Mouse (Mus musculus) cerebellum, adult 11 months (tissue): ENCODE measurements at regions not wholly inside any gene's neighbourhood (a gene's known extent, or its start where the extent isn't known, plus 50 kb on each side); places are given as distances from the start of the nearest gene placed in this dataset.

Experiments
- DNase-seq: peaks from one replicate; pipeline ENCODE4 v3.0.0; 2022

DNA sequence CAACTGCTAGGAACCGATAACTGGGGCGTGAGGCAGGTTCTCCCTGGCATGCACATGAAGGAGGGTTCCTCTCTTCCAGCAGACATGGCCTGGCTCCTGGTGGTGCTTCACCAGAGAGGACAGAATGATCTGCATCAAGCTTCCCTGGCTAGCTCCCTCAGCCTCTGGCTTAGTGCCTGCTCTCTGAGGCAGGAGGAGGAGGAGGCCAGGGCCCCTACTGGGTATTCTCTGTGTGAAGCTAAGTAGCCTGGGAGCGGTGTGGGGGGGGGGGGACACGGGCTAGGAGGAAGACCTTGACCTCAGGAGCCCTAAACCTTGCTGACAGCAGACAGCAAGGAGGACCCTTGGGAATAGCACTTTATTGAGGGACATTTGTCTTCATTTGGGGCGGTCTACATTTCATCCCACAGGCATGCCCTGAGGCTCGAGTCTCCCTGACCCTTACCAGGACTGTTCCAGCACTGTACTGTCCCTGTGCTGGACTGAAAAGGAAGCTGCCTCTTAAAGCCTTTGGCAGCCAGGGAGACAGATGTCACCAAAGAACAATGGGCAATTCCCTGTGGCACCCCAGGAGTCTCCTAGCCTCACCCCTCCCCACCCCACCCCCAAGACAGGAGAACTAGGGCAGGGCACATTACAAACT lies 335.7 kb downstream of the H2al1j start:
- DNase-seq = no peak

DNA sequence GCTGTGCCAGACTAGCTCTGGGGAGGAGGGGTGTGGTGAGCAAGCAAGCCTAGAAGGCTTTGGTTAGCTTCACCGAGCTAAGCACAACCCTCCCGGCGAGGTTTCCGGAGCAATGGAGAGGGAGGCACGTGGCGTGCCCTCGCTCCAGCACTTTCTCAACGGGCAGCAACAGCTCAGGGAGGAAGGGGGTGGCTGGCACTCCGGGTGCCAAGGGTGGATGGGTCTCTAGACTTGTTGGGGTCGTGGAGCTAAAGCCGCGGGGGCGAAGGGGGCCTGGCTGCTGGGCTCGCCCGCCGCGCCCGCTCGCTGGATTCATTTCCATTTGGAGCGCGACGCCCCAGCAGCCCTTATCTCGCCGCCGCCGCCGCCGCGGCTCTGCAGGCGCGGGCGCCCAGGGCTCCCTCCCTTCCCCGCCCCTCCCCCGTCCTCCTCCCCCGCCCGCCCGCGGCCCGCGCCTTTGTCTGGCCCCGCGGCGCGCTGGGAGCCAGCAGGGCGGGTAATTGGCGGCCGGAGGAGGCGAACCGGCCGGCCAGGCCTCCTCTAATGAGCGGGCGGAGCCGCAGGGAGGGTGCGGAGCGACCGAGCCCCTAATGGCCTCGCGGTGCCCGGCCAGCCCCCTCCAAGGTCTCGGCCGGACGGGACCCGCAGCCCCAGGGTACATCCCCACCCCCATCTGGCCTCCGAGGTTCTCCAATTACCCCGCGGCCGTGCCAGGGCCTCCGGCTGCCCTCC lies 336.9 kb downstream of the H2al1j start:
- DNase-seq = peak; percentile 23

DNA sequence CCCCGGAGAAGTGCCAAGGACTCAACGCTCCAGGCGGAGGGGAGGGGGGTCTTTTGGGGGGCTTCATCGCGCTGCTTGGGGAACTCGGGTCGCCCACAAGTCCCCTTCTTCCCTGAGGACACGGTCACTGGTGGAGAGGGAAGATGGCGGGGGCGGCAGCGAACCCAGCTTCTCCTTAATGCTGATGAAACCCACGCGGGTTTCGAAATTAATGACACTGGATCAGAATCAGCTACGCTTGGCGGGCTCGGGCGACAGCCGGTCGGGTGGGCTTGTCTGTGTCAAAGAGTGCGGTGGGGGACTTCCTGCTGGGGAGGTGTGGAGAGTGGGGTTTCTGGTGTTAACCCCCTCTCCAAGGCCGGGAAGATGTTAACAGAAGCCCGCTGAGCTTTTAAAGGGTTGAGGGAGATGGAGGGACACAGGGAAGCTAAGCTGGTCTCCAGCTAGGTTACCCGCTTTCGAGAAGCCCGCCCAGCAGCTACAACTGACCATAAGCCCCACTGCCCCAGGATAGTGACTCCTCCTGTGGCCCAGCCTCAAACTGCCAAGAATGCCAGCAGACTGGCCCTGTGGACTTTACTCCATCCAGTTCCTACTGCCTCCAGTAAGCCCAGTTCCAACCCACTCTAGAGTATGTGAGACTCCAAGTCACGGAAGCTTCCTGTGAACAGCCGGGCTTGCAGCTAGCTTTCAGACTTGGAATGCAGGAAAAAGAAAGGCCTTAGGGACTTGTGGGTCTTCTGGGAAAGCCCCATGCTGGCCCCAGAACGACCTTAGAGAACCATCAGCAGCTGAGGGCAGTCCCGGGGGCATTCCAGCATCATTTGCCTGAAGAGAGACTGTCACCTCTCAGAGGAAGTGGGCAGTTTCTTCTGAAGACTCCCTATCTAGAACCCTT lies 337.7 kb downstream of the H2al1j start:
- no peak for DNase-seq

DNA sequence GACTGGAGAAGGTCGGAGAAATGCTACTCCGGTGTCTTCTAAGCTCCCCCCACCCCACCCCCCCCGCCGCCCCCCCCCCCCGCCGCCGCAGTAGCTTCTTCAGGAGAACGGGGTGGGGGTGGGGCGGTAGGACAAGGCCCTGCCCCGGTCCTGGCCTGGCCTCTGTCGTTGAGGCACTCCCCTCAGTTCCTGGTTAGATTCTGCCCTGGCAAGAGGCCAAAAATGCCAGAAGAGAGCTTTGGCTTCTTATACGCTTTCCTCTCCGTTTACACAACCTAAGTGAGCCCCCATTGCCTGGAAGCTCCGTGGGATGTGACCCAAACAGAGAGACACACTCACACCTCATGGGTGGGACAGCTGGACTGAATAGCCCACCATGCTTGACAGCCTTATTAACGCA lies 338.9 kb downstream of the H2al1j start:
- DNase-seq = no peak

DNA sequence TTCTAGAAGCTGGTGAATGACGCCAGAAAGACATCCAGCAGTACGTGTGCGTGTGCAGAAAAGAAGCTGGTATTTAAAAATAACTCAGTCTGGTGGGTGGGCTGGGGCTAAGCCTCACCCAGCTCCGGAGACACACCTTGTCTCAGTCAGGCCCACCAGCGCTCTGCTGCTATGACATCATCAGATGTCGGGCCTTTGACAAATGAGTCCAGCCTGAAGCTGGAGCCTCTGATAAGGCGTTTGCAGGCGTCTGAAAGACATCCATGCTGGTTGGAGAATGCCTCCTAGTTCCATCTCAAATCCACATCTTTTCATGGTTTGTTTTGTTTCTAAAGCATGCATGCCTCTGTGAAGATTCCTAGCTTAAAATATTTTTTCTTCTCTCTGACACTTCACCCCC lies 344.2 kb downstream of the H2al1j start:
- no peak for DNase-seq

DNA sequence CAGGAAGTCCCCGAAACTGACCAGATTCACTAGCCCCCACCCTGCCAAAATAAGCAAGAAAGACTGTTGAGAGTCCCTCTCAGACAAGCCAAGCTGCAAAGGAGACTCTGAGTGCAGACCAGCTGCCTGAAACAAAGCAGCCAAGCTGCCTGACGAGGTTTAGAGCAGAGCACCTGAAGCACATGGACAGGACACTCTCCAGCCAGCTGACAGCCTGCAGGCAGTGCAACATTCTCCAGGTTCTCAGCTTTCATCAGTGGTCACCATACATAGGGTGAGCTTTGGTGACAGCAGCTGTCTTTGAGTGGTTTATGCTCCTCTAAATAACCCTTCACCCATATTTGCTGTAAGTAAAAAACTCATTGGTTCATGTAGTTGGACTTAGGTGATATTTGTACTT lies 350.5 kb downstream of the H2al1j start:
- no peak for DNase-seq

DNA sequence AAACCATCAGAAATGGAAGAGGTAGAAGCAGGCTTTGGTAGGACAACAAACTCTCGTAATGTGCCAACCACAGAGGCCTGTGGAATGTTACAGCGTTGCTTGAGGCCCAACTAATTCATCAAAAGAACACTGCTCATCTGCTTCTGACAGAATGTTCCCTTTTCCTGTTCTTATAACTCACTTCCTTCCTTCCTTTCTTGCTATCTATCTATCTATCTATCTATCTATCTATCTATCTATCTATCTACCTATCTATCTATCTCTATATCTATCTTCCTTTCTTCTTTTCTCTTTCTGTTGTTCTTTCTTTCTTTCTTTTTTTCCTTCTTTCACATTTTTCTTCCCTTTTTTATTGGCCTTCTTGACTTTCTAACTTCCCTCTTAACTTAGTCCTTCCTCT lies 353.7 kb downstream of the H2al1j start:
- DNase-seq = no peak

DNA sequence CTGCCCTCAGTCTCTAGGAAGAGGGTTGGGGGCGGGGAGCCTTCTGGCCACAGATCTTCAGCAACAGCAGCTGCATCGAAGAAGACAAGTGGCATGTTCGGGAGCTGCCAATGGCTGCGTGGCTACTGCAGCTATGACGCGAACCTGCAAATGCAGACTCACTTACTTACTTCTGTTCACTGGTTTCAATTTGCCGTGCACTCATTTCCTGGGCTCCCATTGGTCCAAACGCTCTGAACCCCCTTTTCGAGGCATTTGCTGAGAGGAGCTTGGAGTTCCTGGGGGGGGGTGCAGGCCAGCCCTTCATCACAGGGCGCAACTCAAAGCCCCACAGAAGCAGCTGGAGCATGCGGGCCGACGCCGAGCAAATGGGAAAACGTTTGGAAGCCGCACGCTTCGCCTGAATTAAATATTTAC lies 362.4 kb downstream of the H2al1j start:
- DNase-seq = no peak

DNA sequence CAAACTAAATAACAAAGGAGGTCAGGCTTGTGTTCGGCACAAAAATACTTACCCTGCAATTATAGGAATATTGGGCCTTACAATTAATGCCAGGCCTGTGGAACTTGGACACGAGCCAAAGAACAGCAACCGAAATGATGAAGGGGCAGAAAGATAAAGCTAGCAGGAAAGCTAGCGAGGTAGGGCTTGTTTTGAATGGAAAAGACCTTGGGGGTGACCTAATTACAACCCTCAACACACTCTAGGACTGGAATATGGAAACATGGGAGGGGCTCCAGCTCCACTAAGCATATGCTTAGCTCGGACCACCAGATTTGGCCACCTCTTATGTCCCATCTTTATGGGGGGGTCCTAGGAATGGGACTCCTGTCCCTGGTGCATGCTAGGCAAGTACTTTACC lies 362.8 kb downstream of the H2al1j start:
- no peak for DNase-seq

DNA sequence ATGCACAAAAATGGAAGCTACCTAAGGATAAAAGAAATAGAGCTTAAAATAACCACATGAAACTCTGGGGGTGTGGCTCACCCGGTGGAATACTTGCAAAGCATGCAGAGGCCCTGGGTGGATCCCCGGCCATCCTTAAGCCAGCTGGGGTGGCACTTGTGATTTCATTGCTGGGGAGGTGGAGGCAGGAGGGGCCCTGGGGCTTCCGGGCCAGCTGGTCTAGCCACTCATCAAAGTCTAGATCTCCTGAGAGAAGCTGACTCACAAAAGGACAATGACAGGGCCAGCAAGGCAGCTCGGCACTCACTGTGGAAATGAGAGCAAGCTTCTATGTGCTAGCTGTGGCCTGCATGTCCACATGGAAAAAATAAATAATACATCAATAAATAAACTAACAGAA lies 363.4 kb downstream of the H2al1j start:
- no peak for DNase-seq

DNA sequence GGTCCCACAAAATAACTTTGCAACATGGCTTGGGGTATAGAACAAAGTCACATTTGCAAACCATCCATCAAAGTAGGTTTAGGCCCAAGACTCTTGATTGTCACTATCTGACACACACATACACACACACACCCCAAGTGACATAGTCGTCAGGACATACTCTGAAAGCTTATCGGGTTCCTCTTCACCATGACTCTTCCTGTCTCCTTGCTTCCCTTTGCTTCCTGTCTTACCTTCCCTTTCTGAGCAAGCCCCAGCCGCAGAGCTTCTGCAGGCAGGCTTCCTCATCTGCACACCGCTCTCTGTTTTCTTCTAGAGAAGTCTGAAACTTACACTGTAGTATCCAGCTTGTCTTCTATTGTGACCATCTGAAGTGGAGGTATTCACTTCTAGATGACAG lies 368.9 kb downstream of the H2al1j start:
- no peak for DNase-seq

DNA sequence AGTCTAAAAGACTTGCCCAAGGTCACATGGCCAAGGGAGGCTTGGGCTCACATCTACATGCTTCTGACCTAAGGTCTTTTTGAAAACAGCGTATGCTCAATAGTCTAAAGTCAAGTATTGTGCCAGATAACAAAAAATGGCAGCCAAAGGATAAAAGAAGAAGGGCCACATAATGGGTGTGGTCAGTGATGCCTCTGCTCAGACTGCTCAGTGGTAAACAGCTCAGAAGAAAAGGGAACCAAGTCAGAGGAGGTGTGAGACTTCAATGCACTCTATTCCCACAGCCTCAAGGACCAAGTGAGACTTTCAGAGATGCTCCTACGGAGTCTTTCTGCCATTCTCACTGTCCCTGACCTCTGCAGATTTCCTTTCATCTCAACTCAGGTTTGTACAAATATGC lies 373.5 kb downstream of the H2al1j start:
- DNase-seq = no peak

DNA sequence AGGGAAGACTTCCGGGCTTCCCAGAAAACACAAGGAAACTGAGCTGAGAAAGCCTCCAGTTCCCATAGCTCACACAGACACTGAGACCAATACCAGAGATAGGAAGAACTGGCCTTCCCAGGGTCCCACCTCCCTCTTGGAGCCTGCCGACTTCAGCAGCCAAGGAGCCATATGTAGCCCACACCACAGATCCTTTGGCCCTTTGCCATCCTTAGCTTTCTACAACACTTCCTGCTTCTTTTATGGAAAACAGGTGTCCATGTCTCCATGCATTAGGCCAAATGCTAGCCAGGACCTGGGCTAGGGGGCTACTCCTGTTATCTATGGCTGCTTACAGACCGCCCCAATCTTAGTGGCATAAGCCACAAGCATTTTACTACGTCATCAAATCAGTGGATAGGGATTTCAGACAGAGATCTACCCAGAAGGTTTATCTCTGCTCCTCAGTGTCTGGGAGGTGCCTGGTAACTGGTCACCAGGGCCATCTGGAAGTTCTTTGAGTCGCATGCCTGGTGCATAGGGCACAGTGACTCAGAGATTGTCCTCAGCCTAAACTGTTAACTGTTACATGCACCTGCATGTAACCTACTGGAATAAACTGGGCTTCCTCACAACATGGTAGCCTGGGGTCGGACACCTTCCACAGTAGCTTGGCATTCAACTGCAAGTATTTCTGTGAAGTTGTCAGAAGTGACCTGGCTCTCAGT lies 378.4 kb downstream of the H2al1j start:
- no peak for DNase-seq

DNA sequence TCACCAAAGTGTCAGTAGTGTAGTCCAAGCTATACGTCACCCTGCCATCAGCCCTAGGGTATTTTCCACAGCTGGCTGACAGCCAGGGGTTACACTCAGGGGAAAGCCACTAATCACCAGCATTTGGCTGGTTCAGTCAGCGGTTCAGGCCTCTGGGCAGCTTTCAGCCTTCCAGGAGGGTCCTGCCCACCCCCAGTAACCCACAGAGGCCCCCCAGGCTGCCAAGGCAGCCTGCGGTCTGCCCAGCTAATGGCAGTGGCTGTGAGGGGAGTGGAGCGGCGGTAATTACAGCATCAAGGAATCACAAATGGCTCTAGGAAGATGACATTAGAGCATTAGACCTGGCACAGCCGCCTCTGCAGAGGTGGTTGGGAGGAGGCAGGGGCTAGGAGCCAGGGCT lies 379.7 kb downstream of the H2al1j start:
- DNase-seq = no peak

DNA sequence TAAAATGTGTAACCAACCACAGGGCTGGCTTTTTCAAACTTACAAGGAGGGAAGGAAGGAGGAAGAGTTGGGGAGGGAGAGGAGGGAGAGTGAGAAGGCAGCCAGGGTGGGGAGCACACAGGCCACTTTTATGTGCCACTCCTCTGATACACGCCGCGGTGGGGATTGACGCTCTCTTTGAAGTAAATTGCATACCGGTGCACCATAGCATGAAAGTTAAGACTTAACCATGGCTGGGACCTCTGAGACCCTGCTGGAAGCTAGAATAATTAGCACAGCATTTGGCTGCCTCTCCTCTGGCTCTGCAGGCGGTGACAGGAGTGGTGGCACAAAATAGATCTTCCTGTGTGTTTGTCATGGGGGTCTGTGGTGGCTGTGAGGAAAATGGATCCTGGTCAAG lies 380.7 kb downstream of the H2al1j start:
- DNase-seq = no peak

DNA sequence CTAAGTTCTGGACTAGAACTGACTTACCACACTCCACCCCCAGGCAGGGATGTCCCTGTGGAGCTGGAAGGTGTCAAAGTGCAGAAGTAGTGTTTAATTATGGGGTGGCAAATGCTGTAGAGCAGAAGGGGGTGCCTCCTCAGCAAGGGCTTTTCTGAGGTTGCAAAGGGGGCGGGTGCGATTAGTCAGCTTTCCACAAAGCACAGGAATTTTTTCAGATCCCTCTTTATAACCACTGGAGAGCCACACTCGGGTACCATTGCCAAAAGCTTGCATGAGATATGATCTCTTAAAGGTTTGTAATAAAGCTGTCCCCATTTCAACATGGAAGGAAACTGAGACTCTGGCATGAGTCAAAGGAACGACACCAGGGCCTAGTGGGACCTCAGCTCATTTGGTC lies 381.7 kb downstream of the H2al1j start:
- DNase-seq = no peak

DNA sequence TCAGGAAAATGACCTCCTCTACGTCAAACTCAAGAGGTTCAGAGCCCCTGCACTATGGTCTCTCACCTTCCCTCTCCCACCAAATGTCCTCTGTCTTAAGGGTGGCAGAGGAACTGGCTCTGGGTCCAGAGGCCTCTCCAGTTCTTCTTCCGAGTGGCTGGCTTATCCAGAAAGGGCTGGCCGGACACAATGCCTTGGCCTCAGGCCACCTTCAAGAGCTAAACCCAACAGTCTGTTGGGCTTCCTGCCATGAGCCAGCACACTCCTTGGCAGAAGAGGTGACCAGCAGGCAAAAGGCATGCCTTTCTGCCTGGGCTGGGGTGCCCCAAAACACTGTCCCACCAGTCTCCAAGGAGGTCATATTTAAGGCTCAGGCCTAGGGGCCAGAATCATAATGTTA lies 385.8 kb downstream of the H2al1j start:
- DNase-seq = peak; percentile 52

DNA sequence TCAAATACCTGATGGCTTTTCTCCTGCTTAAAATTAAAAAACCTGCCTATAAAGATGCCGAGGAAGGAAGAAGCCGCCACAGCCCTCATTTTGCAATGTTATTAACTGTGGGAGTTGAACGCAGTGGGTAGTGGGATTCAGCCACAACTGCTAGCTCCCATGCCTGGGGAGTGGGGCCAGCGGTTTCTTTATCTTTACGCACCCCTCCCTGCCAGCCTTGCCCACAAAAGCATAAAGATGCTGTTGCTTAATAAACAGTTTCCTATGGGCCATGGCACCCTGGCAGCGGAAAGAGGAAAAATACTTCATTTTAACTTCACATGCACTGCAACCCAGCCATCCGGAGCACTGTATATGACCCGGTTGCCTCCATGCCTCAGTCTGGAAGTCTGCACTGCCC lies 389.2 kb downstream of the H2al1j start:
- no peak for DNase-seq

DNA sequence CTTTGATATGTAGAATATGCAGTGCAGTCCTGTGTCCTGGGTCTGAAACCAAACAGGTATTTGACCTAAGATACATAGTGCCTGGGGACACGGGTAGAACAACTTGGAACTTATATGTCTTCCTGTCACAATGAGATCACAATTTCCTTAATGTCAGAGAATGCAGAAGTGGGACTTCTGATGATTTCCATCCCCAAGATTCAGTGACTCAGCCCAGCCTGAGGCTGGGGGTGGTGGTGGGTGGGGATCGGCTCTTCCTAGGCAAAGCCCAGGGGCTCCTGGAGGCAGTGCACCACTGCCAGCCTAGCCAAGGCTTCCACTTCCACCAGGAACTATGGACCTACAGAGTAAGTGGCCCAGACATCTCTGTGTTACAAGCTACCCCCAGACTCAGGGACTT lies 391.2 kb downstream of the H2al1j start:
- no peak for DNase-seq

DNA sequence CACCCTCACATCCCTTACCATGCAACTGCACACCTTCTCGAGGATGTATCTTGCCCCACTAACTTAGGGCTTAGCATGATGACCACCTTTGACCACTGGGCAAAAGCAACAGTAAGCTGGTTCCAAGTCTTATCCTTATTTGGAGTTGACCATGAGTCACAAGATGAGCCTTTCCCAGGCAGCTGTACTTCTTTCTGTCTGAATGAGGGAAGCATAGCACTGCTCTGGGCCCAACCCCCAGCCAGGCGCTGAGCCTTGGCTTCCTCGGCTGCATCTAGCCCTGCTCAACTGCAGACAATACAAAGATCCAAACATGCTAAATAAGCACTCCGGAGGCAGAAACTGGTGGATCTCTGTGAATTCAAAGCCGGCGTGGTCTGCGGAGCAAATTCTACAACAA lies 392.9 kb downstream of the H2al1j start:
- no peak for DNase-seq

DNA sequence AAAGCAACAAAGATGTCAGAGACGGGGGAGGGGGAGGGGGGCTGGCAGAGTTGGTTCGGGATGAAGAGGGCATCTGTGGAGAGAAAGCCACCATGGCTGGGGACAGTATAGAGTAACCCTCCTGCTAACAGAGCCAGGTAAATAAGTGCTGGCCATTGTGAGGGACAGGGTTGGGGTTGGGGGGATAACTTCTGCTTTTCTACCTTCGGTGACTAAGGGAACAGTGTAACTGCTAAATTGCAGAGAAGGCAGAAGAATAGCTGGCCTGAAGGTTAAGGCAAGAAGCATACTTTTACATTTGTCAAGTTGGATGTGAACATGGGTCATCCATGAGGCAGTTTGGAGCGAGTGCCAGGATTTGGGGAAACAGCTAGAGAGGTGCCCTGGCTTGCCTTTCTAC lies 395.1 kb downstream of the H2al1j start:
- no peak for DNase-seq

DNA sequence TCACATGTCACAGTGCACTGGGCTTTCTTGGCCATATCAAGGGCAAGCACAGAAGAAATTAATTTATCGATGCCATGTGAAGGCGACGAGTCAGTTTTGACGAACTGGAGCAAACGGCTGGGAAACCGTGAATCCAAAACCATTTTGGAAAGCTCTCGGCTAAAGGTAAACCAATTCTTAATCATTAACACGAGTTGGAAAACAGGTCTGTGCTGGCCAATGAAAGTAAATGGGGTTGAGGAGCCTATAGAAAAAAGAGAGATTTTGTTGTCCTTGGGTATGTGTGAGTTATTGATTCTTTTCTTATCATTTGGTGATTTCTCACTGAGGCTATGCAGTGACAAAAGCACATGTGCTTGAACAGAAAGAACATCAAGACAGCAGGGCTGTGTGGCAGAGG lies 397.1 kb downstream of the H2al1j start:
- no peak for DNase-seq

DNA sequence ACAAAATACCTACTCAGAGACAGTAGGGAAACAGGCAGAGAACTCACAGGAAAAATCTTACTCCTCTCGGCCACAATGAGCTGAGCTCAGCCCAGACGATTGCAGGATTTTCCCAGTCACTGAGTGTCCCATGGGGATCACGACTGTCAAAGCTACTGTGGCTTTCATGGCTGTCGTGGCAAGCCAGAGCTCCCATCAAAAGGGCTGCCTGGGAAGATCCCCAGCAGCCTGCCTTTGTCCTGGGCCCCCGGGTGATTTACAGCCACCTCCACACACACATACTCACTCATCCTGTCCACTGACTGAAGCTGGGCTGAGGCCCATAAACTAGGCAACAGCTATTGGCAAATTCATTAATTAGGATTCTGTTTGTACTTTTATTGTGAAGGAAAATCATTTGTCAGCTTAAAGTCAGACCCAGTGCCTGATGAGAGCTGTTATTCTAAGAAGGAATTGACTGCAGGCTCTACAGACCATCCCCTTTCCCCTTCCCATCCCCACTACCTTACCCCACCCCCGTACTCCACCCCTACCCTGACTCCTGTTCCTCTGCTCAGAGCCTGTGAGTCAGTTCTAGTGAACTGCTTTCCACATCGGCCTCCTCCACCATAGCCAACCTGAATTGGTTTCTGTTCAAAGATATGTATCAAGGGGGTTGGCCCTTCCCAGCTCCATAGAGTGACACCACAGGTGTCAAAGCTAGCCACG lies 399.1 kb downstream of the H2al1j start:
- DNase-seq = no peak
